ENCODE assay signal across 31 mouse cellular contexts in the genomic region with DNA sequence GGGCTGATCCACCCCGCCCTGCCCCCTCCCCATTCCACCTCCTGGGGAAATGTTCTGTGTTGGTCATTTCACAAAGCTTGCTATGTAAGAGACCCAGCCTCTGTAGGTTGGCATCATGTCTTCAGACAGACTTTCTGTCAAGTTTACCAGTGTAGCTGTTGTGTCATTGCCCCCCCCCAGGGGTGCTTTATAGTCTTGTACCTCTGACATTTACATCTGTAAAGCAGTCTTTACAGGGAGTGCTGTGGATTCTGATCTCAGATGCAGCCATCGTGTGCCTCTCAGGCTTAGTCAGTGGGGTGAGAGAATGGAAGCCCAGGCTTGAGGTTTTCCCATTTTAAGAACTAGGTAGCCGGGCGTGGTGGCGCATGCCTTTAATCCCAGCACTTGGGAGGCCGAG. TPM values are rescaled to one million over a fixed set of nuclear protein-coding genes. Genes with fewer than 3 reads are reported as not detected.
"Had no signal": no experiment of that assay in that cellular context is flagged by ENCODE, and none has a peak within 500 bp of the region (broad histone marks: within the 10 kb centered on the region; RNA-seq: fewer than 3 reads in every experiment).

No protein-coding gene starts in this region.

- H3K4me2 ChIP-seq: limb, embryonic 12.5 days; limb, embryonic 15.5 days; liver, embryonic 13.5 days; neural tube, embryonic 12.5 days; neural tube, embryonic 15.5 days had no signal

- DNase-seq: kidney, adult 2 months; kidney, postnatal 10 days; kidney, postnatal 36 days; layer of hippocampus, postnatal 36 days; left cerebral cortex, postnatal 4 days; liver, embryonic 13.5 days; lung, adult 2 months; lung, postnatal 14 days; lung, postnatal 4 days; midbrain, embryonic 14.5 days; right cerebral cortex, adult 18-20 months; right cerebral cortex, postnatal 14 days; right cerebral cortex, postnatal 4 days; thymus, adult 2 months; thymus, postnatal 14 days had no signal

- H3K9me3 ChIP-seq: limb, embryonic 12.5 days; limb, embryonic 15.5 days; liver, embryonic 13.5 days; neural tube, embryonic 12.5 days; neural tube, embryonic 15.5 days had no signal

- H3K9ac ChIP-seq: limb, embryonic 12.5 days; limb, embryonic 15.5 days; liver, embryonic 13.5 days; neural tube, embryonic 12.5 days; neural tube, embryonic 15.5 days had no signal

- H3K27ac ChIP-seq: limb, embryonic 12.5 days; limb, embryonic 15.5 days; liver, embryonic 13.5 days; neural tube, embryonic 12.5 days; neural tube, embryonic 15.5 days; stomach, postnatal 0 days had no signal

- H3K4me3 ChIP-seq: limb, embryonic 12.5 days; limb, embryonic 15.5 days; liver, embryonic 13.5 days; neural tube, embryonic 12.5 days; neural tube, embryonic 15.5 days had no signal

- H3K27me3 ChIP-seq: limb, embryonic 12.5 days; limb, embryonic 15.5 days; liver, embryonic 13.5 days; neural tube, embryonic 12.5 days; neural tube, embryonic 15.5 days had no signal

RNA-seq across cellular contexts. Expression of a gene that starts 51.6 kb away (rescaled TPM):
- total RNA-seq: layer of hippocampus, adult 8-10 months; layer of hippocampus, postnatal 10 days; layer of hippocampus, postnatal 36 days; left cerebral cortex, adult 8-10 months; left cerebral cortex, postnatal 14 days; left cerebral cortex, postnatal 4 days; megakaryocyte-erythroid progenitor cell, adult 5-6 weeks had no signal
- polyA plus RNA-seq: intestine, postnatal 0 days; kidney, adult 2 months; kidney, embryonic 14.5 days; limb, embryonic 12.5 days; limb, embryonic 15.5 days; liver, embryonic 13.5 days; liver, embryonic 16.5 days; lung, adult 2 months; lung, embryonic 16.5 days; midbrain, embryonic 14.5 days; neural tube, embryonic 12.5 days; neural tube, embryonic 15.5 days; stomach, embryonic 14.5 days; stomach, postnatal 0 days; thymus, adult 2 months had no signal

RNA-seq across cellular contexts. Expression of a gene that starts 56.6 kb away (rescaled TPM):
- total RNA-seq: megakaryocyte progenitor cell, adult 5-6 weeks; megakaryocyte-erythroid progenitor cell, adult 5-6 weeks had no signal
- polyA plus RNA-seq: kidney, adult 2 months; kidney, embryonic 14.5 days; liver, embryonic 13.5 days; lung, adult 2 months; thymus, adult 2 months had no signal
